In the genomic region with DNA sequence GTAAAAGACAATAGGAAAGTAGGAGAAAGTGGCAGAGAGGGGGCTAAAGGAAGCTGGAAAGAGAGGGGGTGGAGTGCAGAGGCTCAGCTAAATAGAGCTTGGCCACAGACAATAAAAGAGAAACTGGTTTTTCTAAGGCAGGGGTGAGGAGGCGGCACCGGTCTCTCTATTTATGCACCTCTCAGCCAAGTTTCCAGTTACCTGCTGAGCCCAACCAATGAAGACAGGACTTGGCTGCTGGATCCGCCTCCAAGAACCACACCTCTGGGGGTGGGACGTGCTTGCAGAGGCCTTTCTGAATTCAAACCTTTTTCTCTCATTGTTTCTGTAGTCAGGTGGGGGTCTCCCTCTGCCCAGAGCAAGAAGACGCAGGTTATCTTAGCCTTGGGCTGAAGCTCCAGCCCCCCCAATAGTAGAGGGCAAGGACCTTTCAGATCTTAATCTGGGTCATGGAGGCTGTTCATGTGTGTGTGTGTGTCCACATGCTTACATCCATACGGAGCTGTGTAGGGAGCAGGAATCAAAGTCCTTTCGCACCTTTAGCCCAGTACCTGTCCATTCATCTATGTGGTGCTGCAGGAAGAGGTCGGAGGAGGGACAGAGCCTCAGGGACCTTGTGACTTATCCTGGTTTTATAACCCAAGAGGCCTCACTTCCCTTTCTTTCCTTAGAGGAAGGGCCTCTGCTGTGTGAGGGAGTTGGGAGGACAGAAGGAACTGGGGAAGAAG, we compare ENCODE assay signal across 9 mouse cellular contexts.
DNase-seq lines count a peak whose midpoint lies in the region; ATAC-seq and TF ChIP-seq lines count a peak whose summit lies in the region.
"Had no signal": no experiment of that assay in that cellular context is flagged by ENCODE, and none has a peak within 500 bp of the region (broad histone marks: within the 10 kb centered on the region; RNA-seq: fewer than 3 reads in every experiment).

No protein-coding gene starts in this region.

- no peaks in the 10 kb centered on the region for H3K36me3 ChIP-seq in ES-E14 (ENCODE audit: control insufficient read depth, insufficient read depth, low read length, poor library complexity, severe bottlenecking)
- H3K36me3 ChIP-seq in embryonic facial prominence, embryonic 10.5 days (replicated peaks) = no peaks in the 10 kb centered on the region
- no peaks in the 10 kb centered on the region for H3K36me3 ChIP-seq in kidney, postnatal 0 days (ENCODE audit: insufficient read depth, low read length)
- no peaks in the 10 kb centered on the region for H3K36me3 ChIP-seq in lung, embryonic 15.5 days
- H3K36me3 ChIP-seq: midbrain, embryonic 15.5 days had no signal

- peaks cover 8 to 38% of the 10 kb centered on the region in 2 experiments for H3K4me1 ChIP-seq in ES-E14 (ENCODE audit: control insufficient read depth in 2 of 2, insufficient read depth in 2 of 2, low read length in 2 of 2, poor library complexity in 1 of 2)
- peaks cover 29% of the 10 kb centered on the region for H3K4me1 ChIP-seq in embryonic facial prominence, embryonic 10.5 days
- H3K4me1 ChIP-seq in kidney, postnatal 0 days (replicated peaks; ENCODE audit: insufficient read depth, low read length) = no peaks in the 10 kb centered on the region
- peaks cover 38% of the 10 kb centered on the region for H3K4me1 ChIP-seq in lung, embryonic 15.5 days
- H3K4me1 ChIP-seq: midbrain, embryonic 15.5 days had no signal

- DNase-seq in ES-E14 (ENCODE audit: low read depth, low spot score) = no peak
- peak; percentile 52 for DNase-seq in embryonic facial prominence, embryonic 10.5 days (ENCODE audit: low spot score)
- peak; percentile 40 for DNase-seq in kidney, postnatal 0 days (ENCODE audit: low spot score)
- DNase-seq in layer of hippocampus, adult 9-11 months = no peak
- DNase-seq in adrenal gland, postnatal 4 days (ENCODE audit: low spot score in 2 of 2) = no peak
- no peak for DNase-seq in layer of hippocampus, adult 11-12 months (ENCODE audit: low spot score)
- DNase-seq: retina, postnatal 1 day had no signal

- no peaks in the 10 kb centered on the region for H3K9me3 ChIP-seq in ES-E14 (ENCODE audit: control insufficient read depth, insufficient read depth, low read depth, low read length)
- no peaks in the 10 kb centered on the region for H3K9me3 ChIP-seq in embryonic facial prominence, embryonic 10.5 days
- H3K9me3 ChIP-seq in kidney, postnatal 0 days (replicated peaks; ENCODE audit: low read length) = no peaks in the 10 kb centered on the region
- no peaks in the 10 kb centered on the region for H3K9me3 ChIP-seq in lung, embryonic 15.5 days
- H3K9me3 ChIP-seq: midbrain, embryonic 15.5 days had no signal

- H3K27ac ChIP-seq in ES-E14 (ENCODE audit: insufficient read depth, low read depth, low read length, poor library complexity, severe bottlenecking) = peak overlapping the region; percentile 46; the same call in 1 of the 2 replicates
- peak overlapping the region; percentile 71; the same call in 1 of the 2 replicates for H3K27ac ChIP-seq in embryonic facial prominence, embryonic 10.5 days (replicated peaks)
- no peak overlapping the region for H3K27ac ChIP-seq in kidney, postnatal 0 days
- H3K27ac ChIP-seq in lung, embryonic 15.5 days = peak overlapping the region; percentile 63
- H3K27ac ChIP-seq: midbrain, embryonic 15.5 days had no signal

- peak overlapping the region in 1 of 2 experiments; percentile 35; a peak in 2 of 4 replicates for H3K4me3 ChIP-seq in ES-E14 (ENCODE audit: insufficient read depth in 1 of 2, low read depth in 1 of 2, low read length in 2 of 2, poor library complexity in 1 of 2, severe bottlenecking in 1 of 2)
- peak overlapping the region; percentile 46 for H3K4me3 ChIP-seq in embryonic facial prominence, embryonic 10.5 days
- H3K4me3 ChIP-seq in kidney, postnatal 0 days (replicated peaks; ENCODE audit: low read depth, low read length) = no peak overlapping the region
- H3K4me3 ChIP-seq in lung, embryonic 15.5 days = peak overlapping the region; percentile 22
- H3K4me3 ChIP-seq: midbrain, embryonic 15.5 days had no signal

- ATAC-seq in kidney, postnatal 0 days (replicated peaks; ENCODE audit: low FRiP score, low read depth) = peak; percentile 76; the same call in 1 of the 2 replicates
- ATAC-seq in lung, embryonic 15.5 days (ENCODE audit: borderline replicate concordance, extremely low read depth, low FRiP score, low TSS enrichment) = peak; percentile 81
- ATAC-seq: midbrain, embryonic 15.5 days had no signal

- H3K9ac ChIP-seq in ES-E14 (ENCODE audit: insufficient read depth, low read depth, low read length, poor library complexity, severe bottlenecking) = no peak overlapping the region
- no peak overlapping the region for H3K9ac ChIP-seq in kidney, postnatal 0 days (ENCODE audit: low read depth, low read length)
- H3K9ac ChIP-seq in lung, embryonic 15.5 days = no peak overlapping the region
- H3K9ac ChIP-seq: midbrain, embryonic 15.5 days had no signal

- in situ Hi-C loops in ES-E14 (cut with MboI; ENCODE audit: low sequenced_read_pairs in 2 of 2, unreplicated experiment in 2 of 2) = no loop called here

- WGBS in embryonic facial prominence, embryonic 10.5 days = 29% methylated on average over 8 of the region's 8 CpGs
- WGBS in kidney, postnatal 0 days = 42% methylated on average over 8 of the region's 8 CpGs
- WGBS in lung, embryonic 15.5 days = 46% methylated on average over 8 of the region's 8 CpGs

- TF ChIP-seq CTCF in kidney, postnatal 0 days (IDR thresholded peaks at IDR 0.05; ENCODE audit: low read depth) = no peak

- peaks cover 12% of the 10 kb centered on the region for H3K27me3 ChIP-seq in embryonic facial prominence, embryonic 10.5 days (replicated peaks; ENCODE audit: low read depth, poor library complexity, severe bottlenecking)
- H3K27me3 ChIP-seq in kidney, postnatal 0 days (ENCODE audit: insufficient read depth, low read length) = no peaks in the 10 kb centered on the region
- no peaks in the 10 kb centered on the region for H3K27me3 ChIP-seq in lung, embryonic 15.5 days
- H3K27me3 ChIP-seq: midbrain, embryonic 15.5 days had no signal

- peak overlapping the region; percentile 28 for H3K4me2 ChIP-seq in kidney, postnatal 0 days (ENCODE audit: low read length)
- H3K4me2 ChIP-seq in lung, embryonic 15.5 days = peak overlapping the region; percentile 41
- H3K4me2 ChIP-seq: midbrain, embryonic 15.5 days had no signal

TF ChIP-seq in ES-E14, 5 proteins besides CTCF, POLR2A, EP300 and RAD21:
- TF ChIP-seq CHD2 (IDR thresholded peaks at IDR 0.05; ENCODE audit: low read depth, low read length) (no peak), MAFK (IDR thresholded peaks at IDR 0.05; ENCODE audit: insufficient read depth, low read depth, low read length) (no peak), ZC3H11A (IDR thresholded peaks at IDR 0.05; ENCODE audit: borderline replicate concordance, low read depth, low read length) (no peak), HCFC1 (IDR thresholded peaks at IDR 0.05; ENCODE audit: borderline replicate concordance, insufficient read depth, low read length) (no peak), ZNF384 (IDR thresholded peaks at IDR 0.05; ENCODE audit: low read depth, low read length) (no peak)

Comparison
In these comparisons a context has a peak if more than half of its experiments do, and no peak if none do; other contexts are left out.
1. DNase-seq: peak in embryonic facial prominence, embryonic 10.5 days (single experiment) and kidney, postnatal 0 days (single experiment); none in ES-E14 (single experiment), layer of hippocampus, adult 9-11 months (single experiment), adrenal gland, postnatal 4 days (0 of 2) and layer of hippocampus, adult 11-12 months (single experiment).